ENCODE assay signal across 19 mouse cellular contexts in genomic region chr17:80904061-80904460, GRCm38 (mm10). TPM values are rescaled to one million over a fixed set of nuclear protein-coding genes. Genes with fewer than 3 reads are reported as not detected.
DNase-seq lines count a peak whose midpoint lies in the region; ATAC-seq lines count a peak whose summit lies in the region.
"Had no signal": no experiment of that assay in that cellular context is flagged by ENCODE, and none has a peak within 500 bp of the region (broad histone marks: within the 10 kb centered on the region; RNA-seq: fewer than 3 reads in every experiment).

No protein-coding gene starts in this region.

- H3K4me2 ChIP-seq in kidney, embryonic 15.5 days: no peak overlapping the region
- no peak overlapping the region for H3K4me2 ChIP-seq in hindbrain, embryonic 13.5 days
- no peak overlapping the region for H3K4me2 ChIP-seq in hindbrain, embryonic 16.5 days (ENCODE audit: low read length)
- H3K4me2 ChIP-seq in neural tube, embryonic 14.5 days (ENCODE audit: low read depth, low read length): no peak overlapping the region
- H3K4me2 ChIP-seq: forebrain, embryonic 13.5 days; intestine, embryonic 15.5 days had no signal

- H3K4me3 ChIP-seq in kidney, embryonic 15.5 days (replicated peaks): no peak overlapping the region
- H3K4me3 ChIP-seq in hindbrain, embryonic 13.5 days: no peak overlapping the region
- H3K4me3 ChIP-seq in hindbrain, embryonic 16.5 days (ENCODE audit: low read length): no peak overlapping the region
- no peak overlapping the region for H3K4me3 ChIP-seq in neural tube, embryonic 14.5 days (ENCODE audit: low read depth, low read length)
- H3K4me3 ChIP-seq: forebrain, embryonic 13.5 days; heart, embryonic 10.5 days; intestine, embryonic 15.5 days had no signal

- WGBS in kidney, embryonic 15.5 days: 47% methylated on average over 5 of the region's 5 CpGs
- WGBS in hindbrain, embryonic 13.5 days: 46% methylated on average over 5 of the region's 5 CpGs
- WGBS in hindbrain, embryonic 16.5 days: 43% methylated on average over 5 of the region's 5 CpGs
- WGBS in neural tube, embryonic 14.5 days: 58% methylated on average over 5 of the region's 5 CpGs

- no peak for DNase-seq in kidney, postnatal 10 days
- no peak for DNase-seq in testis, postnatal 10 days (ENCODE audit: low spot score)
- no peak for DNase-seq in gastrocnemius, adult 8-10 months (ENCODE audit: low spot score in 2 of 2)
- DNase-seq: cerebellum, adult 8-10 months; embryo, embryonic 11 days; gastrocnemius, postnatal 14 days; heart, postnatal 14 days; liver; lung, adult 2 months had no signal

- H3K9me3 ChIP-seq in kidney, embryonic 15.5 days (replicated peaks): no peaks in the 10 kb centered on the region
- no peaks in the 10 kb centered on the region for H3K9me3 ChIP-seq in hindbrain, embryonic 13.5 days
- H3K9me3 ChIP-seq in hindbrain, embryonic 16.5 days (ENCODE audit: control insufficient read depth, low read length): no peaks in the 10 kb centered on the region
- H3K9me3 ChIP-seq in neural tube, embryonic 14.5 days (ENCODE audit: control insufficient read depth, low read length): no peaks in the 10 kb centered on the region
- H3K9me3 ChIP-seq: forebrain, embryonic 13.5 days; heart, embryonic 10.5 days; intestine, embryonic 15.5 days had no signal

- no peaks in the 10 kb centered on the region for H3K36me3 ChIP-seq in kidney, embryonic 15.5 days
- H3K36me3 ChIP-seq in hindbrain, embryonic 13.5 days: no peaks in the 10 kb centered on the region
- no peaks in the 10 kb centered on the region for H3K36me3 ChIP-seq in hindbrain, embryonic 16.5 days (ENCODE audit: control insufficient read depth, insufficient read depth, low read length)
- H3K36me3 ChIP-seq in neural tube, embryonic 14.5 days (ENCODE audit: control insufficient read depth, insufficient read depth, low read length): no peaks in the 10 kb centered on the region
- H3K36me3 ChIP-seq: heart, embryonic 10.5 days; intestine, embryonic 15.5 days had no signal

- peaks cover 31% of the 10 kb centered on the region for H3K4me1 ChIP-seq in kidney, embryonic 15.5 days
- peaks cover 29% of the 10 kb centered on the region for H3K4me1 ChIP-seq in hindbrain, embryonic 13.5 days (replicated peaks)
- H3K4me1 ChIP-seq in hindbrain, embryonic 16.5 days (ENCODE audit: control insufficient read depth, insufficient read depth, low read depth, low read length): peaks cover 12% of the 10 kb centered on the region
- H3K4me1 ChIP-seq in neural tube, embryonic 14.5 days (ENCODE audit: control insufficient read depth, insufficient read depth, low read length): peaks cover 13% of the 10 kb centered on the region; the same call in 1 of the 2 replicates

- H3K27me3 ChIP-seq in kidney, embryonic 15.5 days: no peaks in the 10 kb centered on the region
- H3K27me3 ChIP-seq in hindbrain, embryonic 13.5 days: no peaks in the 10 kb centered on the region
- H3K27me3 ChIP-seq in hindbrain, embryonic 16.5 days (replicated peaks; ENCODE audit: control insufficient read depth, insufficient read depth, low read length): no peaks in the 10 kb centered on the region
- H3K27me3 ChIP-seq in neural tube, embryonic 14.5 days (ENCODE audit: control insufficient read depth, insufficient read depth, low read length): no peaks in the 10 kb centered on the region
- H3K27me3 ChIP-seq: forebrain, embryonic 13.5 days; intestine, embryonic 15.5 days had no signal

- H3K9ac ChIP-seq in kidney, embryonic 15.5 days: no peak overlapping the region
- no peak overlapping the region for H3K9ac ChIP-seq in hindbrain, embryonic 13.5 days
- no peak overlapping the region for H3K9ac ChIP-seq in hindbrain, embryonic 16.5 days (ENCODE audit: low read depth, low read length)
- H3K9ac ChIP-seq in neural tube, embryonic 14.5 days (replicated peaks; ENCODE audit: low read depth, low read length): no peak overlapping the region
- H3K9ac ChIP-seq: forebrain, embryonic 13.5 days; intestine, embryonic 15.5 days had no signal

- H3K27ac ChIP-seq in kidney, embryonic 15.5 days: peak overlapping the region; percentile 66; the same call in 1 of the 2 replicates
- peak overlapping the region; percentile 60 for H3K27ac ChIP-seq in hindbrain, embryonic 13.5 days
- H3K27ac ChIP-seq in hindbrain, embryonic 16.5 days (ENCODE audit: low read depth, low read length): peak overlapping the region; percentile 40; the same call in 1 of the 2 replicates
- no peak overlapping the region for H3K27ac ChIP-seq in neural tube, embryonic 14.5 days (ENCODE audit: low read depth, low read length)
- H3K27ac ChIP-seq: forebrain, embryonic 13.5 days; heart, embryonic 10.5 days; intestine, embryonic 15.5 days; macrophage had no signal

- peak; percentile 86 for ATAC-seq in kidney, embryonic 15.5 days (replicated peaks; ENCODE audit: low FRiP score)
- peak; percentile 71 for ATAC-seq in hindbrain, embryonic 13.5 days (ENCODE audit: low FRiP score)
- ATAC-seq in hindbrain, embryonic 16.5 days: peak; percentile 72
- peak; percentile 75 for ATAC-seq in neural tube, embryonic 14.5 days (ENCODE audit: low read depth)
- ATAC-seq: CD4-positive, CD25-positive, alpha-beta regulatory T cell, adult 4 months; forebrain, embryonic 13.5 days; intestine, embryonic 15.5 days had no signal

RNA-seq across cellular contexts. Expression of gene Tmem178, which starts 40.4 kb away (rescaled TPM):
- polyA plus RNA-seq in kidney, embryonic 15.5 days (2015; fragmentation: Nextera tagmentation; extraction: Ambion mirVana): 14.4 and 15.8 TPM in 2 replicates
- 31.8 and 35.4 TPM in 2 replicates for polyA plus RNA-seq in hindbrain, embryonic 13.5 days (2015; fragmentation: Nextera tagmentation; extraction: Ambion mirVana)
- 26.5 and 29.4 TPM in 2 replicates for polyA plus RNA-seq in hindbrain, embryonic 16.5 days (2015; fragmentation: Nextera tagmentation; extraction: Ambion mirVana)
- polyA plus RNA-seq in neural tube, embryonic 14.5 days (2014; fragmentation: Nextera tagmentation; extraction: Ambion mirVana): 37.2 and 37.3 TPM in 2 replicates
- under 1 TPM; 0.22 to 0.67 (median 0.34) TPM for total RNA-seq in gastrocnemius, adult 8-10 months (2022)
- total RNA-seq: MEL had no signal
- polyA plus RNA-seq: CD4-positive, CD25-positive, alpha-beta regulatory T cell, adult 4 months had no signal
